Mouse (Mus musculus) small intestine, adult 2 months (tissue): ENCODE data around the gene Treml1.

ENCODE experiments used
- CTCF ChIP-seq: fragments of 200-500 bp; IDR thresholded peaks from 2 replicates; pipeline ENCODE4 v1.5.1; 2012; ENCODE audit warnings: low read depth, mild to moderate bottlenecking, control low read depth, inconsistent platforms, low read length, moderate library complexity, mixed read lengths; ENCODE audit not compliant: insufficient replicate concordance, insufficient read length; ENCODE audit errors: extremely low read depth
- POLR2A ChIP-seq: fragments of 200-500 bp; IDR thresholded peaks from 2 replicates; pipeline ENCODE4 v1.6.1; 2012; ENCODE audit warnings: low read depth, mild to moderate bottlenecking, control low read depth, inconsistent platforms, low read length, moderate library complexity

- TF ChIP-seq POLR2A (no peak), CTCF (no peak)
Measured at GRCm38 (mm10) chr17:48341947-48342346, 17.8 kb upstream of the Treml1 start.
